Comparison of ENCODE assay signal across 23 mouse cellular contexts in genomic region chr15:96434202-96434601, GRCm38 (mm10). TPM values are rescaled to one million over a fixed set of nuclear protein-coding genes. Genes with fewer than 3 reads are reported as not detected.
DNase-seq lines count a peak whose midpoint lies in the region; ATAC-seq and TF ChIP-seq lines count a peak whose summit lies in the region.
"Had no signal": no experiment of that assay in that cellular context is flagged by ENCODE, and none has a peak within 500 bp of the region (broad histone marks: within the 10 kb centered on the region; RNA-seq: fewer than 3 reads in every experiment).

No protein-coding gene starts in this region.

- TF ChIP-seq CTCF in heart, adult 2 months (IDR thresholded peaks at IDR 0.05): peak; percentile 45
- TF ChIP-seq CTCF in layer of hippocampus, adult 2 months (conservative IDR thresholded peaks at IDR 0.05): peak; percentile 55
- TF ChIP-seq CTCF in lung, postnatal 0 days (IDR thresholded peaks at IDR 0.05): peak; percentile 23; the same call in 1 of the 2 replicates
- TF ChIP-seq CTCF in Patski (IDR thresholded peaks at IDR 0.05): peak; percentile 65

- TF ChIP-seq EP300 in heart, adult 2 months (IDR thresholded peaks at IDR 0.05; ENCODE audit: insufficient read depth, low read depth, low read length): no peak
- TF ChIP-seq EP300 in lung, postnatal 0 days (IDR thresholded peaks at IDR 0.05): no peak

- no peak for ATAC-seq in heart, embryonic 11.5 days (replicated peaks; ENCODE audit: insufficient number of reproducible peaks, low FRiP score, low TSS enrichment)
- ATAC-seq in lung, postnatal 0 days: no peak
- ATAC-seq in Patski: no peak
- no peak for ATAC-seq in hindbrain, embryonic 16.5 days
- ATAC-seq: activated CD4-positive, CD25-positive, alpha-beta regulatory T cell, adult 4 months; forebrain, embryonic 16.5 days; intestine, embryonic 15.5 days had no signal

- H3K79me2 ChIP-seq in heart, adult 2 months (replicated peaks; ENCODE audit: control insufficient read depth, insufficient read depth, low read length): peaks cover 2% of the 10 kb centered on the region; the same call in 1 of the 2 replicates

- no peak overlapping the region for H3K4me2 ChIP-seq in heart, embryonic 11.5 days
- no peak overlapping the region for H3K4me2 ChIP-seq in lung, postnatal 0 days (replicated peaks; ENCODE audit: low read depth, low read length)
- H3K4me2 ChIP-seq in hindbrain, embryonic 16.5 days (ENCODE audit: low read length): no peak overlapping the region
- H3K4me2 ChIP-seq: embryonic facial prominence, embryonic 13.5 days; forebrain, embryonic 12.5 days; heart, embryonic 13.5 days; hindbrain, embryonic 13.5 days; intestine, embryonic 15.5 days had no signal

- no peak for DNase-seq in heart, adult 2 months
- no peak for DNase-seq in layer of hippocampus, adult 2 months (ENCODE audit: low spot score in 2 of 2)
- DNase-seq in layer of hippocampus, adult 9-11 months: no peak
- DNase-seq in lung, postnatal 0 days (ENCODE audit: low spot score): no peak
- DNase-seq in lung, postnatal 4 days: no peak
- DNase-seq in Patski (ENCODE audit: low read depth, low spot score): no peak
- DNase-seq: adrenal gland, postnatal 14 days; cerebellum, adult 11-12 months; cerebellum, adult 9-10 months; cerebellum, postnatal 25 days; gastrocnemius, postnatal 36 days; heart, adult 18-20 months; heart, postnatal 10 days had no signal

- H3K9me3 ChIP-seq in heart, embryonic 11.5 days (replicated peaks; ENCODE audit: control insufficient read depth, low read length): no peaks in the 10 kb centered on the region
- H3K9me3 ChIP-seq in lung, postnatal 0 days (ENCODE audit: low read length): no peaks in the 10 kb centered on the region
- no peaks in the 10 kb centered on the region for H3K9me3 ChIP-seq in hindbrain, embryonic 16.5 days (ENCODE audit: control insufficient read depth, low read length)
- H3K9me3 ChIP-seq: embryonic facial prominence, embryonic 13.5 days; G1E; heart, embryonic 13.5 days; hindbrain, embryonic 13.5 days; intestine, embryonic 15.5 days had no signal

- no peaks in the 10 kb centered on the region for H3K4me1 ChIP-seq in heart, adult 2 months (ENCODE audit: control insufficient read depth, insufficient read depth, low read length)
- no peaks in the 10 kb centered on the region for H3K4me1 ChIP-seq in heart, embryonic 11.5 days (ENCODE audit: control insufficient read depth, insufficient read depth, low read length)
- no peaks in the 10 kb centered on the region for H3K4me1 ChIP-seq in lung, postnatal 0 days (ENCODE audit: insufficient read depth, low read depth, low read length)
- no peaks in the 10 kb centered on the region for H3K4me1 ChIP-seq in hindbrain, embryonic 16.5 days (ENCODE audit: control insufficient read depth, insufficient read depth, low read depth, low read length)
- H3K4me1 ChIP-seq: embryonic facial prominence, embryonic 13.5 days; forebrain, embryonic 12.5 days; heart, embryonic 13.5 days; hindbrain, embryonic 13.5 days; intestine, embryonic 15.5 days had no signal

- no peaks in the 10 kb centered on the region for H3K27me3 ChIP-seq in heart, adult 2 months (ENCODE audit: control insufficient read depth, insufficient read depth, low read length)
- H3K27me3 ChIP-seq in heart, embryonic 11.5 days (ENCODE audit: control insufficient read depth, insufficient read depth, low read length): no peaks in the 10 kb centered on the region
- H3K27me3 ChIP-seq in lung, postnatal 0 days (replicated peaks; ENCODE audit: insufficient read depth, low read length): no peaks in the 10 kb centered on the region
- no peaks in the 10 kb centered on the region for H3K27me3 ChIP-seq in Patski
- no peaks in the 10 kb centered on the region for H3K27me3 ChIP-seq in hindbrain, embryonic 16.5 days (replicated peaks; ENCODE audit: control insufficient read depth, insufficient read depth, low read length)
- H3K27me3 ChIP-seq: embryonic facial prominence, embryonic 13.5 days; forebrain, embryonic 12.5 days; heart, embryonic 13.5 days; hindbrain, embryonic 13.5 days; intestine, embryonic 15.5 days had no signal

- POLR2A ChIA-PET in Patski (lab: Charles Lee): no interaction called here

- no peak for TF ChIP-seq POLR2A in heart, adult 2 months (IDR thresholded peaks at IDR 0.05; ENCODE audit: insufficient read depth, low read depth, low read length)

- peaks cover 2% of the 10 kb centered on the region for H3K36me3 ChIP-seq in heart, adult 2 months (ENCODE audit: control insufficient read depth, insufficient read depth, low read length)
- peaks cover 35% of the 10 kb centered on the region for H3K36me3 ChIP-seq in heart, embryonic 11.5 days (ENCODE audit: control insufficient read depth, insufficient read depth, low read length)
- peaks cover 13% of the 10 kb centered on the region; the same call in 1 of the 2 replicates for H3K36me3 ChIP-seq in lung, postnatal 0 days (ENCODE audit: insufficient read depth, low read length)
- peaks cover 3% of the 10 kb centered on the region; the same call in 1 of the 2 replicates for H3K36me3 ChIP-seq in hindbrain, embryonic 16.5 days (ENCODE audit: control insufficient read depth, insufficient read depth, low read length)

- H3K27ac ChIP-seq in heart, adult 2 months: no peak overlapping the region
- H3K27ac ChIP-seq in heart, embryonic 11.5 days (ENCODE audit: low read depth, low read length): no peak overlapping the region
- no peak overlapping the region for H3K27ac ChIP-seq in layer of hippocampus, adult 2 months
- H3K27ac ChIP-seq in lung, postnatal 0 days (ENCODE audit: low read length): no peak overlapping the region
- no peak overlapping the region for H3K27ac ChIP-seq in hindbrain, embryonic 16.5 days (ENCODE audit: low read depth, low read length)
- H3K27ac ChIP-seq: embryonic facial prominence, embryonic 13.5 days; forebrain, embryonic 12.5 days; heart, embryonic 13.5 days; hindbrain, embryonic 13.5 days; intestine, embryonic 15.5 days had no signal

- CTCF ChIA-PET in Patski (lab: Charles Lee): interaction anchor here (1.0 to 1.2 kb wide), 2 partner anchors 13 to 17 kb away, joined by 3 read pairs; no protein-coding TSS in a partner anchor

- no peak overlapping the region for H3K9ac ChIP-seq in heart, adult 2 months (ENCODE audit: low read depth, low read length)
- no peak overlapping the region for H3K9ac ChIP-seq in heart, embryonic 11.5 days (ENCODE audit: low read depth, low read length)
- H3K9ac ChIP-seq in lung, postnatal 0 days (replicated peaks; ENCODE audit: low read depth): no peak overlapping the region
- H3K9ac ChIP-seq in hindbrain, embryonic 16.5 days (ENCODE audit: low read depth, low read length): no peak overlapping the region
- H3K9ac ChIP-seq: embryonic facial prominence, embryonic 13.5 days; forebrain, embryonic 12.5 days; heart, embryonic 13.5 days; hindbrain, embryonic 13.5 days; intestine, embryonic 15.5 days had no signal

- H3K4me3 ChIP-seq in heart, adult 2 months: no peak overlapping the region
- no peak overlapping the region for H3K4me3 ChIP-seq in heart, embryonic 11.5 days (ENCODE audit: low read depth, low read length)
- no peak overlapping the region for H3K4me3 ChIP-seq in layer of hippocampus, adult 2 months
- H3K4me3 ChIP-seq in lung, postnatal 0 days (ENCODE audit: low read depth, low read length): no peak overlapping the region
- H3K4me3 ChIP-seq in hindbrain, embryonic 16.5 days (ENCODE audit: low read length): no peak overlapping the region
- H3K4me3 ChIP-seq: embryonic facial prominence, embryonic 13.5 days; forebrain, embryonic 12.5 days; heart, embryonic 13.5 days; hindbrain, embryonic 13.5 days; intestine, embryonic 15.5 days had no signal

- in situ Hi-C loops in Patski (cut with MboI; ENCODE audit: low pct_unique_long_range_greater_than_20kb): no loop called here

- 93% methylated on average over 1 of the region's 1 CpGs for WGBS in heart, adult 2 months
- 94% methylated on average over 1 of the region's 1 CpGs for WGBS in heart, embryonic 11.5 days (ENCODE audit: insufficient replicate concordance)
- WGBS in lung, postnatal 0 days: 98% methylated on average over 1 of the region's 1 CpGs
- 98% methylated on average over 1 of the region's 1 CpGs for WGBS in hindbrain, embryonic 16.5 days

- intact Hi-C loops in heart, adult 2 months (cut with DNase I): no loop called here

RNA-seq across cellular contexts. Expression of gene Scaf11, which starts 26.4 kb away (rescaled TPM):
- total RNA-seq in heart, adult 2 months (2021): 10 to 100 TPM; 45.9 to 54.0 TPM
- polyA plus RNA-seq in heart, adult 2 months (2012; rRNA removed): 9.6 and 16.8 TPM in 2 replicates
- 77.3 and 79.4 TPM in 2 replicates for polyA plus RNA-seq in heart, embryonic 11.5 days (2014; fragmentation: Nextera tagmentation; extraction: Ambion mirVana)
- total RNA-seq in layer of hippocampus, adult 2 months (2021): 10 to 100 TPM; 55.8 to 57.8 TPM
- 59.9 and 65.6 TPM in 2 replicates for polyA plus RNA-seq in lung, postnatal 0 days (2015; fragmentation: Nextera tagmentation; extraction: Ambion mirVana)
- polyA plus RNA-seq in Patski (2021): 87.4 TPM
- 39.4 and 41.5 TPM in 2 replicates for polyA plus RNA-seq in hindbrain, embryonic 16.5 days (2015; fragmentation: Nextera tagmentation; extraction: Ambion mirVana)
